Mouse (Mus musculus) spleen, adult 10 weeks (tissue): Measurements from ENCODE around the gene Ebp. TPM values are rescaled to one million over a fixed set of nuclear protein-coding genes. Genes with fewer than 3 reads are reported as not detected.

ENCODE experiments used
- polyA plus RNA-seq: library from polyadenylated mRNA; stranded (reverse); fragments of 350-450 nt; fragmentation: Illumina TruSeq; extraction: RNeasy Lipid Tissue Mini Kit (QIAGEN cat#74804); gene quantifications from one replicate; pipeline ENCODE4 v1.2.3, GENCODE M21; 2015; ENCODE audit warnings: low replicate concordance; ENCODE audit not compliant: insufficient read depth

Ebp gene
- polyA plus RNA-seq: 35.9 TPM

GRCm38 (mm10) chrX:8193419-8193723 is at the start of gene Ebp:
Gene Ebp (minus strand): TSS chrX:8193512.

DNA sequence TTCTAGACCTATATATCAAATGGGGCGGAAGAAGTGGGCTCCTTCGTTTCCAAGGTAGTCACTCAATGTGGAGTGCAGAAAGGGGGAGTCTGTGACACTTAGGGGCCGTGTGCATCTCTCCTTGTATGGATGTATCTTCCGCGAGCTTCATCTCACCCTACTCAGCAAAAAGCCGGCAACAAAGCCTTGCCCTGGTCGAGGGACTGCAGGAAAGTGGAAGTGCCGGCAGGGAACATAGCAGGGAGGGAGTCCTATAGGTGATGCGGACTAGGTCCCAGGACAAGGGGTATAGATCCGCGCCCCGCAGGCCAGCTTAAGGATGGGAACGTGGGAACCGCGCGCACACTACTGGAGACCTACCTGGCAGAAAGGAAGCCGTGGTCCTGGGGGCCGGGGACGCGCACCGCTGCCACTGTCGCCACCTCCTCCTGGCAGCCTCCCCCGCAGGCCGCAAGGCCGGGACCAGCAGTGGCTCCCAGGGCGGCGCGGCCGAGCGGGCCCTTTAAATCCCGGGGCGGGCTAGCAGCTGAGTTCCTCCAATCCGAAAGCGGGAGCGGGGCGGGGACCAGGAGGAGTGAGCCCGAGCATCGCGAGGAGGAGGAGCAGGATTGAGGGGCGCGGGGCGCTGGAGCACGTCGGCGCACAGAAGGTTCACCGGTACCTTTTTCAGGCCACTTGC is 12.8 kb upstream of the Ebp start, which contains the start of gene Porcn:
Gene Porcn (minus strand): TSS at position 511 of the 679 bp plus-strand sequence.

GRCm38 (mm10) chrX:8175504-8176385 is 17.6 kb downstream of the Ebp start, which contains the start of gene Tbc1d25:
Gene Tbc1d25 (minus strand): TSS chrX:8176181.

GRCm38 (mm10) chrX:8145153-8145991 is 47.9 kb downstream of the Ebp start, which contains the start of gene Rbm3:
Gene Rbm3 (minus strand): TSS chrX:8145880.

Other genes starting within 250 kb of the Ebp start
- 14.7 TPM for gene Hdac6, start 245.6 kb downstream of the Ebp start, polyA plus RNA-seq
- 6.3 TPM for gene Gata1, start 215.4 kb downstream of the Ebp start, polyA plus RNA-seq
- gene Glod5, start 175.0 kb downstream of the Ebp start, polyA plus RNA-seq: not detected
- gene Suv39h1, start 118.8 kb downstream of the Ebp start, polyA plus RNA-seq: 31.7 TPM
- gene Was, start 103.0 kb downstream of the Ebp start, polyA plus RNA-seq: 85.1 TPM
- 44.9 TPM for gene Wdr13, start 60.6 kb downstream of the Ebp start, polyA plus RNA-seq
- 722 TPM for gene Rbm3, start 47.6 kb downstream of the Ebp start, polyA plus RNA-seq
- 6.9 TPM for gene Tbc1d25, start 17.3 kb downstream of the Ebp start, polyA plus RNA-seq
- gene Porcn, start 13.0 kb upstream of the Ebp start, polyA plus RNA-seq: 1.4 TPM
- 15.5 TPM for gene Ftsj1, start 58.9 kb upstream of the Ebp start, polyA plus RNA-seq
- 3.4 TPM for gene Slc38a5, start 77.6 kb upstream of the Ebp start, polyA plus RNA-seq
- gene Ssxb10, start 133.9 kb upstream of the Ebp start, polyA plus RNA-seq: not detected
- gene Ssxb9, start 173.5 kb upstream of the Ebp start, polyA plus RNA-seq: not detected
- not detected for gene Ssxb1, start 219.8 kb upstream of the Ebp start, polyA plus RNA-seq